Mouse (Mus musculus) olfactory bulb, adult 2 months (tissue): ENCODE data around the gene Osbpl6.

Source experiments
- CTCF ChIP-seq: fragments of 200-500 bp; IDR thresholded peaks from 2 replicates; pipeline ENCODE4 v1.5.1; 2012; ENCODE audit warnings: low read depth, mild to moderate bottlenecking, low read length, moderate library complexity; ENCODE audit not compliant: insufficient read depth
- POLR2A ChIP-seq: fragments of 200-500 bp; IDR thresholded peaks from 2 replicates; pipeline ENCODE4 v1.6.1; 2012; ENCODE audit warnings: mild to moderate bottlenecking, low read depth, low read length, moderate library complexity; ENCODE audit not compliant: insufficient read depth

- TF ChIP-seq CTCF = no peak
- TF ChIP-seq POLR2A = no peak
Measured at GRCm38 (mm10) chr2:76606704-76607103, 200.4 kb downstream of the Osbpl6 start.
